Mouse (Mus musculus) adrenal gland, adult 2 months (tissue): ENCODE measurements at regions not wholly inside any gene's neighbourhood (a gene's known extent, or its start where the extent isn't known, plus 50 kb on each side); places are given as distances from the start of the nearest gene placed in this dataset.

ENCODE experiments used
- DNase-seq: peaks from one replicate; pipeline ENCODE4 v3.0.0; 2021
- microRNA-seq, 2 experiments: library from miRNA; unstranded; fragments of <30 nt; microRNA quantifications; one replicate each; pipeline ENCODE4 v1.2.0; 2021

DNA sequence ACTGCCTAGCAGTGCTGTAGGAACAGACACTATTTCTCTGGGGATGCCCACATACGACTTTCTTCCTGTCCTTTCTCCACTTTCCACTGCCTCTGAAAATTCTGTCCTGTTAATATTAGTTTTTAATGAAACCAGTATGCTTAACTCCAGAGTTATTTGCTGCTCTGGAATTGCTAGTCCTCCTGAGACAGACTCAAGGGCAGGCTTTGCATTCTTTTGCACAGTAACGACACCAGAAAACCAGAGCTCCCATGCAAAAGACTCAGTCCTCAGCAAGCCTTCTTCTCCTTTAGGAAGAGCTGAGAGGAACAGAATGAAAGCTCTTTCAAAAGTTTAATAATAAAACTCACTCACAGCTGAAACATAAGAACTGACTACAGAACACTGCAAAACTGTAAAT lies 92.3 kb upstream of the Dab2 start:
- DNase-seq = no peak

DNA sequence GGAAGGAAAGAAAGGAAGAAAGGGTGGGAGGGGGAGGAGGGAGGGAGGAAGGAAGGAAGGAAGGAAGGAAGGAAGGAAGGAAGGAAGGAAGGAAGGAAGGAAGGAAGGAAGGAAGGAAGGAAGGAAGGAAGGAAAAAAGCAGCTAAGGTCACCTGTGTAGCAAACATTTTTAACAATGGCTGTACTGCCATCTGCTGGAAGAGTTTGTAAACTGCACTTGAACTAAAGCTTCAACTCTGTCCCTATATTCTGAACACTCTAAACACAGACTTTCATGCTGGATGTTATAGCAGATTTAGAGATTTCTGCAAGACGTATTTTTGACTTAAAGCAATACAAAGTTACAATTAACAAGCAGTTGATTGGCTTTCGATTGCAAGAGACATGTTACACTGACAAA lies 90.3 kb upstream of the Dab2 start:
- peak; percentile 4 for DNase-seq

GRCm38 (mm10) chr15:6218087-6218486 lies 81.5 kb upstream of the Dab2 start:
- no peak for DNase-seq

GRCm38 (mm10) chr15:6225227-6225626 lies 74.4 kb upstream of the Dab2 start:
- no peak for DNase-seq

- no peak for DNase-seq
Observed at GRCm38 (mm10) chr15:6230618-6231017, 69.0 kb upstream of the Dab2 start.

GRCm38 (mm10) chr15:6231308-6232103 lies 68.1 kb upstream of the Dab2 start:
- DNase-seq = peak; percentile 27

- no peak for DNase-seq
Observed at GRCm38 (mm10) chr15:6233621-6234020, 66.0 kb upstream of the Dab2 start.

GRCm38 (mm10) chr15:6236583-6236982 lies 63.0 kb upstream of the Dab2 start:
- DNase-seq = no peak

DNA sequence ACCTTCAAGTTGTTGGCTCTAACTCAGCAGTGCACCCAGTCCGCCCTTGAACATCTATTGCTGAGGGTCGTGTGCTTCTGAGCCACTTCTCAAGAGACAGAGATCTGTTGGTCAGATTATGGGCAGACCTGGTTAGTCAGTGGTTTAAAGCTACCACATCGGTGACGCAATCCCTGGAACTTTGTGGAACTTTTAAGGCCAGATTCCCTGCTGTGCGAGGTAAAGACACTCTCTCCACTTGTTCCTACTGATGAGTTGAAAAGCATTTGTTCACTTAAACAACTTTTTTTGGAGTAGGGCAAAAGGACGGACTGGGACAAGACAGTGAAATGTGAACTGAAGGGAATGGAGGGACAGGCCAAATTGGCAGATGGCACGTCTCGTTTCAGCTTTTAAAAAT lies 61.9 kb upstream of the Dab2 start:
- DNase-seq = peak; percentile 57

DNA sequence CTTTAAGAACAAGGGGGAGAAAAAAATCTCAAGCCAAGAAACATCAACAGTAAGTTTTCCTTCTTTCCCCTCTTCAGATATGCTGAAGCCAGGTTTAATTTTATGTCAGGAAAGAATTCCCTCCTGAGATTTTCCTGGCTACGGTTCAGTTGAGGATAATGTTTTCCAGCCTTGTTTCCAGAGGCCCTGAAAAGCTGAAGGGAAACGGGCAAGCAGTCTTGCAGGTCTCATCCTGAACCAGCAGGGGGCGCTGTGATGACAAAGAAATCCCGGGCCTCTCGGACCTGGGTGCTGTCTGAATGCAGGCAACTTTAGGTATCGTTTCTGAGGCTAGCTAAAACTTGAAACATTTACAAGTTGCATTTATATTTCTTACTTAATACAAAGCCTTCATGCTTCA lies 61.5 kb upstream of the Dab2 start:
- peak; percentile 91 for DNase-seq

DNA sequence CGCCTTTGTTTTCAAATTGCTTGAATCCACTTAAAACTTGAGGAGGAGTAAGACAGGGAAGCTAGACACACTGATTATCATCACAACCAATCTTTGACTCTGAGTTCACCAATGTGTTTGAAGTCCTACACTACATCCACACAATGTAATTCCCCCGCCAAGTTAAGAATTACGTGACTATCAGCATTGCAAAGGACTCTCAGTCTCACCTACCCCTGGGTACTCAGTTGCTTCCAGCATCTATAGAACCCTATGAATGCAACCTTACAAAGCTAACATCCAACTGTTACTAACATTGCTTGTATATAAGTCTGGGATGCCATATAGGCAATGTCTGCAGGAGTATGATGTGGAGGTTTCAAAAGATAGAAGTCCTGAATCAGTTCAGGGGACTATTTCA lies 60.8 kb upstream of the Dab2 start:
- DNase-seq = no peak

DNA sequence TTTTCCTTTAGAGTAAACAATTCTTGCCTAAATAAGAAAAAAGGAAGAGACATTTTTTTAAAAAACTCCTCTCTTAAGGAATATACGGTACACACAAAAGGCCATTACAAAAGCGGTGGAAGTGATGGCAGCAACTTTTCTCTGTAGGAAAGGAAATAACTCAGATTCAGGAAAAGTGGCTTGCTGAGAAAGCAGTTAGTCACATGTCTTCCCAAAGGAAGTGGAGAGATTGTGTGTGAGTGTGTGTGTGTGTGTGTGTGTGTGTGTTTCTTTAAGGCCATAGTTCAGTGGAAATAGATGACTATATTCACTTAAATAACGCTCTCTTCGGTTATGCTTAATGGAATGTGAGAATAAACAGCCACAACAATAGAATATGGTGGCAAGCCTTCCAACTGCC lies 57.5 kb upstream of the Dab2 start:
- DNase-seq = no peak

DNA sequence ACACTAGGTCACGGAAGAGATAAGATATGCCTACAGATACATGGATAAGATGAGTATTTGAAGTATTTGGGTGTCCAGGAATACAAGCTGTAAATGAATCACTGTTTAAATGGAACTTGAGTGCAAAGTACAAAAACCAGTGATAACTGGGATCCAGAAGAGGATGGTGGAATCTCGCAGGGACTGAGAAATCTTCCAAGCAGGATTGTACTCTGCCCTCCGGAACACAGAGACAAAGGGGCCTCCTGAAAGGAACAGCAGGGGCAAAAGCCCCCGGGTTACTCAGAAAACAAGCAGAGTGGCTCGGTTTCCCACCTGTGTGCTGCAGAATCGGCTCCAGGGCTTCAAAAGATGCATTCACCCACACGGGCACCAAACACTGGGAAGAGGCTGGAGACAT lies 55.2 kb upstream of the Dab2 start:
- DNase-seq = no peak

GRCm38 (mm10) chr15:6245950-6246894 lies 53.4 kb upstream of the Dab2 start:
- no peak for DNase-seq

GRCm38 (mm10) chr15:6248470-6248869 lies 51.1 kb upstream of the Dab2 start:
- DNase-seq = no peak

Small RNA genes lying in the stretch of these regions (microRNA-seq; reads per million reads assigned to microRNA genes)
- 0 reads per million in 2 experiments for gene Gm27760
